10 mouse cellular contexts compared by ENCODE assay signal in genomic region chr2:4988826-4989424, GRCm38 (mm10). TPM values are rescaled to one million over a fixed set of nuclear protein-coding genes. Genes with fewer than 3 reads are reported as not detected.
DNase-seq lines count a peak whose midpoint lies in the region; ATAC-seq and TF ChIP-seq lines count a peak whose summit lies in the region.
"Had no signal": no experiment of that assay in that cellular context is flagged by ENCODE, and none has a peak within 500 bp of the region (broad histone marks: within the 10 kb centered on the region; RNA-seq: fewer than 3 reads in every experiment).

No protein-coding gene starts in this region.

- H3K27me3 ChIP-seq in hindbrain, postnatal 0 days (ENCODE audit: insufficient read depth, low read length) = no peaks in the 10 kb centered on the region
- no peaks in the 10 kb centered on the region for H3K27me3 ChIP-seq in hindbrain, embryonic 10.5 days (ENCODE audit: insufficient read depth, poor library complexity, severe bottlenecking)
- no peaks in the 10 kb centered on the region for H3K27me3 ChIP-seq in lung, postnatal 0 days (replicated peaks; ENCODE audit: insufficient read depth, low read length)
- H3K27me3 ChIP-seq: hindbrain, embryonic 12.5 days had no signal

- no peaks in the 10 kb centered on the region for H3K36me3 ChIP-seq in hindbrain, postnatal 0 days (ENCODE audit: insufficient read depth, low read length)
- H3K36me3 ChIP-seq in hindbrain, embryonic 10.5 days = peaks cover 43% of the 10 kb centered on the region
- no peaks in the 10 kb centered on the region for H3K36me3 ChIP-seq in lung, postnatal 0 days (ENCODE audit: insufficient read depth, low read length)

- peak; percentile 45 for TF ChIP-seq CTCF in hindbrain, postnatal 0 days (IDR thresholded peaks at IDR 0.05; ENCODE audit: low read depth)
- peak; percentile 31; the same call in 1 of the 2 replicates for TF ChIP-seq CTCF in bone marrow macrophage, adult 2 months (IDR thresholded peaks at IDR 0.05; ENCODE audit: low read depth, low read length)
- TF ChIP-seq CTCF in lung, postnatal 0 days (IDR thresholded peaks at IDR 0.05) = peak; percentile 62

- no peak overlapping the region for H3K27ac ChIP-seq in hindbrain, postnatal 0 days
- no peak overlapping the region for H3K27ac ChIP-seq in hindbrain, embryonic 10.5 days
- no peak overlapping the region for H3K27ac ChIP-seq in bone marrow macrophage, adult 2 months (ENCODE audit: insufficient read depth, low read depth, low read length)
- H3K27ac ChIP-seq in lung, postnatal 0 days (ENCODE audit: low read length) = no peak overlapping the region
- H3K27ac ChIP-seq: hindbrain, embryonic 12.5 days had no signal

- no peaks in the 10 kb centered on the region for H3K9me3 ChIP-seq in hindbrain, postnatal 0 days (ENCODE audit: low read length)
- no peaks in the 10 kb centered on the region for H3K9me3 ChIP-seq in hindbrain, embryonic 10.5 days
- H3K9me3 ChIP-seq in lung, postnatal 0 days (ENCODE audit: low read length) = no peaks in the 10 kb centered on the region
- H3K9me3 ChIP-seq: hindbrain, embryonic 12.5 days had no signal

- TF ChIP-seq EP300 in lung, postnatal 0 days (IDR thresholded peaks at IDR 0.05) = no peak

- WGBS in hindbrain, postnatal 0 days = 73% methylated on average over 11 of the region's 11 CpGs
- WGBS in hindbrain, embryonic 10.5 days = 78% methylated on average over 11 of the region's 11 CpGs
- WGBS in lung, postnatal 0 days = 63% methylated on average over 11 of the region's 11 CpGs

- no peak overlapping the region for H3K4me2 ChIP-seq in hindbrain, postnatal 0 days (ENCODE audit: low read depth, low read length)
- no peak overlapping the region for H3K4me2 ChIP-seq in lung, postnatal 0 days (replicated peaks; ENCODE audit: low read depth, low read length)
- H3K4me2 ChIP-seq: hindbrain, embryonic 12.5 days had no signal

- TF ChIP-seq POLR2A in bone marrow macrophage, adult 2 months (IDR thresholded peaks at IDR 0.05; ENCODE audit: borderline replicate concordance, low read depth, low read length) = no peak

- no peak for DNase-seq in hindbrain, postnatal 0 days (ENCODE audit: low spot score)
- no peak for DNase-seq in hindbrain, embryonic 10.5 days (ENCODE audit: low spot score)
- peak; percentile 70 for DNase-seq in A20 (ENCODE audit: low read depth, low spot score)
- DNase-seq in lung, postnatal 0 days (ENCODE audit: low spot score) = peak; percentile 52
- no peak for DNase-seq in cerebellum, adult 8-10 months
- DNase-seq in right cerebral cortex, adult 18-20 months = no peak

- H3K4me1 ChIP-seq in hindbrain, postnatal 0 days (ENCODE audit: insufficient read depth, low read length) = no peaks in the 10 kb centered on the region
- H3K4me1 ChIP-seq in hindbrain, embryonic 10.5 days (replicated peaks) = no peaks in the 10 kb centered on the region
- H3K4me1 ChIP-seq in bone marrow macrophage, adult 2 months (ENCODE audit: control insufficient read depth, insufficient read depth, low read length) = no peaks in the 10 kb centered on the region
- H3K4me1 ChIP-seq in lung, postnatal 0 days (ENCODE audit: insufficient read depth, low read depth, low read length) = no peaks in the 10 kb centered on the region
- H3K4me1 ChIP-seq: hindbrain, embryonic 12.5 days had no signal

- H3K4me3 ChIP-seq in hindbrain, postnatal 0 days (ENCODE audit: low read length) = no peak overlapping the region
- no peak overlapping the region for H3K4me3 ChIP-seq in hindbrain, embryonic 10.5 days
- no peak overlapping the region for H3K4me3 ChIP-seq in bone marrow macrophage, adult 2 months (ENCODE audit: insufficient read depth, low read length)
- H3K4me3 ChIP-seq in lung, postnatal 0 days (ENCODE audit: low read depth, low read length) = no peak overlapping the region
- H3K4me3 ChIP-seq: hindbrain, embryonic 12.5 days had no signal

- H3K9ac ChIP-seq in hindbrain, postnatal 0 days (replicated peaks; ENCODE audit: low read length) = no peak overlapping the region
- H3K9ac ChIP-seq in lung, postnatal 0 days (replicated peaks; ENCODE audit: low read depth) = no peak overlapping the region
- H3K9ac ChIP-seq: hindbrain, embryonic 12.5 days had no signal

- ATAC-seq in hindbrain, postnatal 0 days = no peak
- peak; percentile 55 for ATAC-seq in lung, postnatal 0 days
- no peak for ATAC-seq in activated CD4-positive, CD25-positive, alpha-beta regulatory T cell, adult 4 months

RNA-seq across cellular contexts. Expression of gene Ucma, which starts 13.0 kb away (rescaled TPM):
- total RNA-seq in hindbrain, postnatal 0 days (2014; rRNA removed) = 11.9 and 13.2 TPM in 2 replicates
- 5.3 and 6.2 TPM in 2 replicates for polyA plus RNA-seq in hindbrain, postnatal 0 days (2015; fragmentation: Nextera tagmentation; extraction: Ambion mirVana)
- polyA plus RNA-seq in hindbrain, embryonic 10.5 days (2016; fragmentation: Nextera tagmentation; extraction: Ambion mirVana) = 0.21 TPM in 1 of 2 replicates, not detected in the other
- polyA plus RNA-seq in bone marrow macrophage, adult 2 months (2012; ENCODE audit: insufficient read depth, insufficient read length, missing spikeins) = not detected in 2 replicates
- polyA plus RNA-seq in lung, postnatal 0 days (2015; fragmentation: Nextera tagmentation; extraction: Ambion mirVana) = not detected in 2 replicates
- polyA plus RNA-seq in activated CD4-positive, CD25-positive, alpha-beta regulatory T cell, adult 4 months (2017; shearing (Covaris generic)) = not detected
- polyA plus RNA-seq: stomach, embryonic 14.5 days had no signal

RNA-seq across cellular contexts. Expression of gene Mcm10, which starts 23.7 kb away (rescaled TPM):
- total RNA-seq in hindbrain, postnatal 0 days (2014; rRNA removed) = 4.9 and 7.7 TPM in 2 replicates
- 3.9 and 4.8 TPM in 2 replicates for polyA plus RNA-seq in hindbrain, postnatal 0 days (2015; fragmentation: Nextera tagmentation; extraction: Ambion mirVana)
- 46.0 and 62.4 TPM in 2 replicates for polyA plus RNA-seq in hindbrain, embryonic 10.5 days (2016; fragmentation: Nextera tagmentation; extraction: Ambion mirVana)
- 13.4 and 13.7 TPM in 2 replicates for polyA plus RNA-seq in bone marrow macrophage, adult 2 months (2012; ENCODE audit: insufficient read depth, insufficient read length, missing spikeins)
- 2.0 and 2.1 TPM in 2 replicates for polyA plus RNA-seq in lung, postnatal 0 days (2015; fragmentation: Nextera tagmentation; extraction: Ambion mirVana)
- polyA plus RNA-seq in activated CD4-positive, CD25-positive, alpha-beta regulatory T cell, adult 4 months (2017; shearing (Covaris generic)) = 10 to 100 TPM in 1 of 2 experiments, 1 to 10 TPM in 1; 7.7 to 12.3 TPM

Comparison
In these comparisons a context has a peak if more than half of its experiments do, and no peak if none do; other contexts are left out.
1. DNase-seq: peak in A20 (single experiment) and lung, postnatal 0 days (single experiment); none in hindbrain, postnatal 0 days (single experiment), hindbrain, embryonic 10.5 days (single experiment), cerebellum, adult 8-10 months (single experiment) and right cerebral cortex, adult 18-20 months (single experiment).
2. Peak in every context shown above with its lines, with median percentiles within 50 percentile points of each other: CTCF ChIP-seq.